Mouse (Mus musculus) gastrocnemius, adult 18-20 months (tissue): ENCODE measurements around the gene Wdr81. TPM values are rescaled to one million over a fixed set of nuclear protein-coding genes. Genes with fewer than 3 reads are reported as not detected.

Source experiments
- DNase-seq: peaks from one replicate; pipeline ENCODE4 v3.0.0; 2021; ENCODE audit warnings: low spot score
- long read RNA-seq, 2 experiments: library from polyadenylated mRNA; stranded (forward); transcript quantifications; one replicate each; pipeline ENCODE4 v2.0.0; 2021
- total RNA-seq, 2 experiments: library from RNA; stranded (reverse); gene quantifications; 2 replicates each; pipeline ENCODE4 v1.2.3; 2021

The Wdr81 gene
- total RNA-seq = 1 to 10 TPM; 4.5 to 5.5 TPM
- long read RNA-seq, experiment 1, full-length matches to known transcripts = 3 of 7 reads
- long read RNA-seq, experiment 1, partial matches to known transcripts = 1 of 7 reads
- long read RNA-seq, experiment 1, other reads (novel, unspliced or antisense) = 3 of 7 reads
- long read RNA-seq, experiment 2, full-length matches to known transcripts = 4 of 7 reads
- long read RNA-seq, experiment 2, partial matches to known transcripts = 2 of 7 reads
- long read RNA-seq, experiment 2, other reads (novel, unspliced or antisense) = 1 of 7 reads

- peak; percentile 89 for DNase-seq
Observed at GRCm38 (mm10) chr11:75453991-75454930, at the start of gene Wdr81. Gene Wdr81, minus strand, starts transcription at chr11:75454717.

GRCm38 (mm10) chr11:75498126-75498525 is 43.6 kb upstream of the Wdr81 start:
- peak; percentile 48 for DNase-seq

- no peak for DNase-seq
Observed at GRCm38 (mm10) chr11:75494296-75495049, 40.0 kb upstream of the Wdr81 start.

- DNase-seq = no peak
Observed at GRCm38 (mm10) chr11:75487496-75487895, 33.0 kb upstream of the Wdr81 start.

GRCm38 (mm10) chr11:75486601-75487285 is 32.2 kb upstream of the Wdr81 start, which contains the start of gene Prpf8:
Gene Prpf8, plus strand, starts transcription at chr11:75486816.
- DNase-seq = peak; percentile 99

GRCm38 (mm10) chr11:75486192-75486591 is 31.7 kb upstream of the Wdr81 start:
- no peak for DNase-seq

GRCm38 (mm10) chr11:75473376-75473775 is 18.9 kb upstream of the Wdr81 start:
- no peak for DNase-seq

- no peak for DNase-seq
Observed at GRCm38 (mm10) chr11:75472469-75473081, 18.1 kb upstream of the Wdr81 start.

- no peak for DNase-seq
Observed at GRCm38 (mm10) chr11:75470675-75471074, 16.2 kb upstream of the Wdr81 start.

- DNase-seq = no peak
Observed at GRCm38 (mm10) chr11:75469261-75469660, 14.7 kb upstream of the Wdr81 start.

GRCm38 (mm10) chr11:75468410-75468809 is 13.9 kb upstream of the Wdr81 start:
- no peak for DNase-seq

- DNase-seq = peak; percentile 66
Observed at GRCm38 (mm10) chr11:75467512-75468215, 13.1 kb upstream of the Wdr81 start.

GRCm38 (mm10) chr11:75466731-75467505 is 12.4 kb upstream of the Wdr81 start:
- DNase-seq = no peak

GRCm38 (mm10) chr11:75465051-75465450 is 10.5 kb upstream of the Wdr81 start:
- DNase-seq = no peak

GRCm38 (mm10) chr11:75464417-75464816 is 9.9 kb upstream of the Wdr81 start:
- no peak for DNase-seq

GRCm38 (mm10) chr11:75463624-75464023 is 9.1 kb upstream of the Wdr81 start:
- DNase-seq = no peak

- peak; percentile 95 for DNase-seq
Observed at GRCm38 (mm10) chr11:75462865-75463336, 8.4 kb upstream of the Wdr81 start.

- peak; percentile 96 for DNase-seq
Observed at GRCm38 (mm10) chr11:75462253-75462783, 7.8 kb upstream of the Wdr81 start.

GRCm38 (mm10) chr11:75461743-75462252 is 7.3 kb upstream of the Wdr81 start:
- DNase-seq = no peak
